Mouse (Mus musculus) liver, embryonic 16.5 days (tissue): ENCODE results near the gene Ncam2. TPM values are rescaled to one million over a fixed set of nuclear protein-coding genes. Genes with fewer than 3 reads are reported as not detected.

Experiments used
- ATAC-seq: fragments of 200-750 bp; cut with Nextera tagmentation; 2 replicates; pipeline ENCODE4 v1.8.0; 2017; ENCODE audit warnings: low read depth, mild to moderate bottlenecking, moderate number of reproducible peaks, moderate library complexity
- H3K27ac ChIP-seq: fragments of 300-500 bp; sonication (generic); 2 replicates; pipeline ENCODE4 v1.5.1; 2014; ENCODE audit warnings: mild to moderate bottlenecking, low read length
- H3K27me3 ChIP-seq: fragments of 300-500 bp; sonication (generic); 2 replicates; pipeline ENCODE4 v1.6.1; 2014; ENCODE audit warnings: low read depth, low read length, mixed read lengths; ENCODE audit not compliant: control insufficient read depth, insufficient read depth
- H3K36me3 ChIP-seq: fragments of 300-500 bp; sonication (generic); 2 replicates; pipeline ENCODE4 v1.6.1; 2014; ENCODE audit warnings: mild to moderate bottlenecking; ENCODE audit not compliant: control insufficient read depth, insufficient read depth
- H3K4me1 ChIP-seq: fragments of 300-500 bp; sonication (generic); 2 replicates; pipeline ENCODE4 v1.6.1; 2014; ENCODE audit warnings: low read depth, low read length, mixed read lengths; ENCODE audit not compliant: control insufficient read depth
- H3K4me2 ChIP-seq: fragments of 300-500 bp; sonication (generic); 2 replicates; pipeline ENCODE4 v1.6.1; 2014; ENCODE audit warnings: low read depth, low read length, mixed read lengths
- H3K4me3 ChIP-seq: fragments of 300-500 bp; sonication (generic); 2 replicates; pipeline ENCODE4 v1.5.1; 2014; ENCODE audit warnings: low read depth, mild to moderate bottlenecking, low read length
- H3K9ac ChIP-seq: fragments of 300-500 bp; sonication (generic); 2 replicates; pipeline ENCODE4 v1.6.1; 2014; ENCODE audit warnings: low read depth, low read length
- H3K9me3 ChIP-seq: fragments of 300-500 bp; sonication (generic); replicated peaks from 2 replicates; pipeline ENCODE4 v1.6.1; 2016; ENCODE audit warnings: low read length; ENCODE audit not compliant: control insufficient read depth
- WGBS: fragments of 180-500 bp; shearing (Covaris S2); extraction: QIAGEN DNeasy Blood & Tissue Kit; methylation state at CpG from one replicate; pipeline ENCODE4 v1.1.7; 2014; ENCODE audit not compliant: insufficient replicate concordance; 5-methylcytosine and 5-hydroxymethylcytosine counted together
- polyA plus RNA-seq: library from polyadenylated mRNA; unstranded; fragments of >200 nt; fragmentation: Nextera tagmentation; extraction: Ambion mirVana; gene quantifications from 2 replicates; pipeline ENCODE4 v1.2.1, GENCODE M21; 2015

Ncam2 gene
- polyA plus RNA-seq, 1 experiment from 2014 or later, result not detected

GRCm38 (mm10) chr16:81374234-81374633, 173.7 kb downstream of the Ncam2 start:
- no peaks in the 10 kb centered on the region for H3K9me3 ChIP-seq
- WGBS, result 72% methylated on average over 8 of the region's 8 CpGs
- H3K4me1 ChIP-seq, result no peaks in the 10 kb centered on the region
- no peak overlapping the region for H3K4me2 ChIP-seq
- H3K4me3 ChIP-seq, result no peak overlapping the region
- H3K9ac ChIP-seq, result no peak overlapping the region
- ATAC-seq, result no peak
- no peaks in the 10 kb centered on the region for H3K27me3 ChIP-seq
- no peak overlapping the region for H3K27ac ChIP-seq
- no peaks in the 10 kb centered on the region for H3K36me3 ChIP-seq

- Histone ChIP-seq H3K4me2 (no peak overlapping the region), H3K36me3 (no peaks in the 10 kb centered on the region), H3K4me3 (no peak overlapping the region), H3K27me3 (no peaks in the 10 kb centered on the region), H3K27ac (no peak overlapping the region), H3K9me3 (no peaks in the 10 kb centered on the region), H3K4me1 (no peaks in the 10 kb centered on the region), H3K9ac (no peak overlapping the region)
- no peak for ATAC-seq
- 76% methylated on average over 4 of the region's 4 CpGs for WGBS
Observed at GRCm38 (mm10) chr16:81380434-81380833, 179.9 kb downstream of the Ncam2 start.

- H3K4me3 ChIP-seq, result no peak overlapping the region
- no peaks in the 10 kb centered on the region for H3K36me3 ChIP-seq
- no peaks in the 10 kb centered on the region for H3K27me3 ChIP-seq
- no peak overlapping the region for H3K4me2 ChIP-seq
- ATAC-seq, result no peak
- H3K27ac ChIP-seq, result no peak overlapping the region
- H3K4me1 ChIP-seq, result no peaks in the 10 kb centered on the region
- 68% methylated on average over 2 of the region's 2 CpGs for WGBS
- H3K9me3 ChIP-seq, result no peaks in the 10 kb centered on the region
- no peak overlapping the region for H3K9ac ChIP-seq
Observed at GRCm38 (mm10) chr16:81388646-81389045, 188.1 kb downstream of the Ncam2 start.

- 54% methylated on average over 7 of the region's 7 CpGs for WGBS
- Histone ChIP-seq H3K36me3 (no peaks in the 10 kb centered on the region), H3K9me3 (no peaks in the 10 kb centered on the region), H3K27me3 (no peaks in the 10 kb centered on the region), H3K4me2 (peak overlapping the region; percentile 38), H3K4me3 (no peak overlapping the region), H3K9ac (no peak overlapping the region), H3K4me1 (no peaks in the 10 kb centered on the region), H3K27ac (no peak overlapping the region)
- ATAC-seq, result peak; percentile 58
Observed at GRCm38 (mm10) chr16:81434559-81434958, 234.1 kb downstream of the Ncam2 start.

GRCm38 (mm10) chr16:81437091-81437867, 236.8 kb downstream of the Ncam2 start:
- WGBS, result 33% methylated on average over 5 of the region's 5 CpGs
- H3K27ac ChIP-seq, result no peak overlapping the region
- no peak overlapping the region for H3K4me2 ChIP-seq
- H3K4me3 ChIP-seq, result no peak overlapping the region
- peak; percentile 54; the same call in 1 of the 2 replicates for ATAC-seq
- H3K9ac ChIP-seq, result no peak overlapping the region
- H3K27me3 ChIP-seq, result no peaks in the 10 kb centered on the region
- H3K36me3 ChIP-seq, result no peaks in the 10 kb centered on the region
- no peaks in the 10 kb centered on the region for H3K4me1 ChIP-seq
- no peaks in the 10 kb centered on the region for H3K9me3 ChIP-seq

- 59% methylated on average over 2 of the region's 2 CpGs for WGBS
- H3K4me2 ChIP-seq, result no peak overlapping the region
- H3K4me3 ChIP-seq, result no peak overlapping the region
- H3K36me3 ChIP-seq, result no peaks in the 10 kb centered on the region
- H3K9ac ChIP-seq, result no peak overlapping the region
- ATAC-seq, result no peak
- no peaks in the 10 kb centered on the region for H3K9me3 ChIP-seq
- no peaks in the 10 kb centered on the region for H3K27me3 ChIP-seq
- H3K27ac ChIP-seq, result no peak overlapping the region
- H3K4me1 ChIP-seq, result no peaks in the 10 kb centered on the region
Observed at GRCm38 (mm10) chr16:81437868-81438249, 237.4 kb downstream of the Ncam2 start.

GRCm38 (mm10) chr16:81450851-81451250, 250.4 kb downstream of the Ncam2 start:
- no peaks in the 10 kb centered on the region for H3K4me1 ChIP-seq
- 60% methylated on average over 5 of the region's 5 CpGs for WGBS
- ATAC-seq, result no peak

GRCm38 (mm10) chr16:81452988-81453387, 252.5 kb downstream of the Ncam2 start:
- ATAC-seq, result no peak
- 40% methylated on average over 2 of the region's 2 CpGs for WGBS
- no peak overlapping the region for H3K9ac ChIP-seq

More at GRCm38 (mm10) chr16:81450851-81451250, 250.4 kb downstream of the Ncam2 start:
- Histone ChIP-seq H3K36me3 (no peaks in the 10 kb centered on the region), H3K27me3 (no peaks in the 10 kb centered on the region), H3K9me3 (no peaks in the 10 kb centered on the region), H3K9ac (no peak overlapping the region), H3K27ac (no peak overlapping the region), H3K4me2 (no peak overlapping the region), H3K4me3 (no peak overlapping the region)

GRCm38 (mm10) chr16:81454472-81454871, 254.0 kb downstream of the Ncam2 start:
- H3K4me1 ChIP-seq, result no peaks in the 10 kb centered on the region
- H3K4me2 ChIP-seq, result no peak overlapping the region
- no peak overlapping the region for H3K9ac ChIP-seq
- WGBS, result 74% methylated on average over 2 of the region's 2 CpGs
- no peaks in the 10 kb centered on the region for H3K27me3 ChIP-seq
- no peak overlapping the region for H3K27ac ChIP-seq
- ATAC-seq, result no peak
- H3K36me3 ChIP-seq, result no peaks in the 10 kb centered on the region
- no peak overlapping the region for H3K4me3 ChIP-seq
- H3K9me3 ChIP-seq, result no peaks in the 10 kb centered on the region

More at GRCm38 (mm10) chr16:81452988-81453387, 252.5 kb downstream of the Ncam2 start:
- H3K4me3 ChIP-seq, result no peak overlapping the region
- H3K36me3 ChIP-seq, result no peaks in the 10 kb centered on the region
- no peaks in the 10 kb centered on the region for H3K27me3 ChIP-seq
- no peak overlapping the region for H3K4me2 ChIP-seq
- H3K4me1 ChIP-seq, result no peaks in the 10 kb centered on the region
- H3K27ac ChIP-seq, result no peak overlapping the region
- no peaks in the 10 kb centered on the region for H3K9me3 ChIP-seq
